Mouse (Mus musculus) frontal cortex, adult 2 months (tissue): ENCODE data around the gene Rcan1. TPM values are rescaled to one million over a fixed set of nuclear protein-coding genes. Genes with fewer than 3 reads are reported as not detected.

Source experiments
- DNase-seq, 2 experiments: peaks; one replicate each; pipeline ENCODE4 v3.0.0; 2022; ENCODE audit warnings: low spot score in 1 of 2; ENCODE audit errors: extremely low spot score in 1 of 2
- polyA plus RNA-seq: library from polyadenylated mRNA; depleted of rRNA; stranded (reverse); fragments of >200 nt; gene quantifications from 2 replicates; pipeline ENCODE4 v1.2.3, GENCODE M21; 2012

Rcan1 gene
- polyA plus RNA-seq, 1 experiment: 45.5 TPM

DNA sequence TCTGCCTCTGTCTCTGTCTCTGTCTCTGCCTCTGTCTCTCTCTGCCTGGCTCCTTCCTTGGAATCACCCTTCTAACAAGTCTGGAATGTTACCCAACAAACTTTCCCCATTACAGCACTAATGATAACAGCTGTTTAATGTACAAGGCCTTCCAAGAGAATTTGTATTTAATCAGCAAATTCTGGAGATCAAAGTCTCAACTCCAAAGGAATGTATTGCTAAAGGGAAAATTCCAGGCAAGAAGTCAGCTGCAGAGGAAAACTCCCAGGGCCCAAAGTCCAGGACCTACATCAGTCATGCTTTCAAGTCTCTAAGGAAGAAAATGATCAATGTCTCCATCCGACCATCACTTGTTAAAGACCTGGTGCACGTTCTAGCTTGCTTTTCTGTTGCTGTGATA is 62.8 kb downstream of the Rcan1 start:
- no peak for DNase-seq

- no peak for DNase-seq
These were observed 66.5 kb downstream of the Rcan1 start for GRCm38 (mm10) chr16:92404141-92404540.

- DNase-seq: no peak
These were observed 67.6 kb downstream of the Rcan1 start for GRCm38 (mm10) chr16:92403069-92403468.

- DNase-seq: no peak
These were observed 68.5 kb downstream of the Rcan1 start for GRCm38 (mm10) chr16:92402216-92402615.

DNA sequence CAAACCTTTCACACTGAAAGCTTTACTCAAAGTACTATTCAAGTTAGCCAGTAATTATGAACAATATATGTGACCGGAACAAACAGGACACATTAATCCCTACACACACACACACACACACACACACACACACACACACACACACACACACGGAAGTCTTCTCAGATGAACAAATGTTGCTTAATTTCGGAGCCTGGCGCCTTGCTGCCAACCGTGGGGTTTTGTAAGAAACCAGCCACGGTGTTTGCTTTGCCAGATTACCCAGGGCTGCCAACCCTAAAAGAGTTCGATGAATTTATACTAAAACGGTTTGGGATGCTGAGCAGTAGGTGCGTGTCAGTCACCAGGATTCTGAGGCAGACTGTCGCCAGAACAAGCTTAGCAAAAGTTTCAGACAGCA is 69.5 kb downstream of the Rcan1 start:
- no peak for DNase-seq

GRCm38 (mm10) chr16:92399490-92400458 is 70.9 kb downstream of the Rcan1 start:
- peak; percentile 48 to 81 for DNase-seq

DNA sequence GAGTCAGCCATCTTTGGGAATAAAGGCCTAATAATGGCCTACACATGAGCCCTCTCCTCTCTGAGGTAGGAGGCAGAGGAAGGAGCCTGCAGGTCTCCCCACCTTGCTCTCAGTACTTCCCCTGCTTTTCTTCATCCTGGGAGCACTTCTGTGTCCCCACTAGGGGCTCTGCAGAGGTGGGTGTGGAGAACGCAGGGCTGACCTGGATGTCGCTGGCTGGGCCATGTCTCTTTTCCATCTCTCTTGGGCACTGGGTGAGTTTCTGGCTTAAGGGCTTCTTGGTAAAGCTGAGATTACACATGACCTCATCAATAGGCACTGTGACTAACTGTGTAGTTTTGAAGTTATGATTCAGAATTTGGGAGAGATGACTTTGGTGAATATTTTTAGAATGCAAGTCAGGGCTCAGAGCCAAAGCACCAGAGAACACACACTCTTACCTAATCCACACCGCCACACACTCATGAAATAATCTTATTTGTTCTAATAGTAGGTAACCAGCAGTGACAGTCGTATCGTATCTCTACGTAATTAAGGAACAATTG is 72.0 kb downstream of the Rcan1 start:
- DNase-seq: peak in 1 of 2 experiments; percentile 58

DNA sequence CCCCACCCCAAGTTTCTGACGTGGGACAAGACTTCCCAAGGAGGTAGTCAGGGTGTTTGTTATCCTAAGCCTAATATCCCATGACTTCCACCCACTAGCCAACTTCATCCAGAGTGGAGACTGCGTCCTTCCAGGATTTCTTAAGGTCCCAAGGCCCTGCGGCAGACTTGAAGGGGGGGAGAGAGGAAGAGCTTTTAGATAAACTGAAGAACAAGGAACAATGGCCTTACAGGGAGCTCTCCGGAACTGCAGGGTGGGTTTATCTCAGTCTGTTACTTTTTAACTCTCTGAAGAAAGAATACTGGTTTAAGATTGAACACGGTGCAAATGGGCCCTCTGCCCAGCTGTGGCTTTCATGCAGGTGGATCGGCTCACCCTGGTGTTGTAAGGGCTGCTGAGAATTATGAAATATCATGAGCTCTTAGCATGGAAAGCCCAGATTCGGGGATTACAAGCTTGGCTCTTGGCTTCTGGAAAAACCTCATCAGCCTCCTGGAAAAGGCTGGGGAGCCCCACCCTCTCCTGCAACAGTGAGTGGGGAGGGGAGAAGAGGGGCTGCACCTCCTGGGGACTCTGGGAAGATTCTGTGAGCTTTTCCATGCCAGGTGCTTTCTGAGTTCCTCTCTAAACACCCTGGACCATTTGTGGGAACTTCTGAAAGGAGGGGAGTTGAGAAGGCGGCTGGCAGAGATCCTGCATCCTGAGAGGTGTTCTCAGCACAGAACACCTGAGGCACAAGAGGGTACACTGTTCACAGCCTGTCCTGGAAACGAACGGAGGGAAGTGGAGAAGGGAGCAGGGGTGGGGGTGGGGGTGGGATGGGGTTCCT is 72.7 kb downstream of the Rcan1 start:
- DNase-seq: no peak

DNA sequence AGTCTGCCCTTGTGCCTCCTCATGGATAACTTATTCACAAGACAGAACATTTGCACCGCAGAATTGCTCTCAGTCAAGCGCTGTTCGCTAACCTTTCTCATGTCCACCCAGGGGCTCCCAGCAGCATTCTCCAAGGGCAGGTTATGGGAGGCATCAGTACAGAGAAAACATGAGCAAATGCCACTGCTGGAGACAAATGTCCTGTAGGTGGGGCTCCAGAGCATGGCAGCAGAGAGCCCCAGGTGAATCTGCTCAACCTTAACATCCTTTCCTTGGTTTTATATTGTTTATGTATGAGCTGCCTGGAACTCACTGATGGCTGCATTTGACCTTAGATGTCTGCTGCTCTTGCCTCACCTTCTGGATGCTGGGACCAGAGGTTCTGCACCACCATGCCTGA is 76.9 kb downstream of the Rcan1 start:
- DNase-seq: no peak

GRCm38 (mm10) chr16:92387692-92388091 is 83.0 kb downstream of the Rcan1 start:
- DNase-seq: no peak

GRCm38 (mm10) chr16:92385062-92385461 is 85.6 kb downstream of the Rcan1 start:
- peak in 1 of 2 experiments; percentile 71 for DNase-seq

DNA sequence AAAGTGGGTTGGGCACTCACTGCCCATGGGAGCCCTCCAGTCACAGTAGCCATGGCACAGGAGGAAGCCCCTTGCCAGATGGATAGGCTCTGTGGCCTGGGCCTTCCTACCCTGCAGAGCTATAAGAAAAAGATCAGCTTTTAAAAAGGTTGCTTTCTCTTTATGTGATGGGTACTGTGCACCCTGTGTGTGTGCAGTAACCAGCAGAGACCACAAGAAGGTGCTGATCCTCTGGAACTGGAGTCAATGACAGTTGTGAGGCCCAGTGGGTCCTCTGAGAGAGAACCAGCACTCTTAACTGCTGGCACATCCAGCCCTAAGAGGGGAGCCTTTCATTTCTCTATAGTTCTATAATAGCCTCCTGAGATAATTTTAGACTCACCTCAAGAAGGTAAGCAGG is 87.3 kb downstream of the Rcan1 start:
- DNase-seq: no peak

GRCm38 (mm10) chr16:92382508-92382907 is 88.2 kb downstream of the Rcan1 start:
- DNase-seq: peak; percentile 57 to 81

- no peak for DNase-seq
These were observed 89.6 kb downstream of the Rcan1 start for GRCm38 (mm10) chr16:92381092-92381491.

DNA sequence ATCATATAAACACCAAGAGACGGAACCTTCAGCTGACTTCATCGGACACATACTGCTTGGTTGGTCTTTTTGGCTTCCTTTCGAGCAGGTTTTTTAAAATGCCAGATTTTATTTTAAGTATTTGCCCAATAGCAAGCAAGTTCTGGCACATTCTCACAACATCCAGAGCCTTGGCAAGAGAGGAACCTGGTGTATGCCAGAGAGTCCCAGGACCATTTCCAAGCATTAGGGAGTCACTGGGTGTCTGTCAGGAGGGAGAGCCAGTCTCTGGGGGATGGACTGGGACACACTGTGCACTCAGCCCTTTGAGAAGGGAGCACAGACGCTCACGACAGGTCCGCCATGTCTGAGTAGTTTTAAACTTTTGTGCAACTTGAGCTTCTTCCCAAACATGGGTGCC is 93.7 kb downstream of the Rcan1 start:
- no peak for DNase-seq

DNA sequence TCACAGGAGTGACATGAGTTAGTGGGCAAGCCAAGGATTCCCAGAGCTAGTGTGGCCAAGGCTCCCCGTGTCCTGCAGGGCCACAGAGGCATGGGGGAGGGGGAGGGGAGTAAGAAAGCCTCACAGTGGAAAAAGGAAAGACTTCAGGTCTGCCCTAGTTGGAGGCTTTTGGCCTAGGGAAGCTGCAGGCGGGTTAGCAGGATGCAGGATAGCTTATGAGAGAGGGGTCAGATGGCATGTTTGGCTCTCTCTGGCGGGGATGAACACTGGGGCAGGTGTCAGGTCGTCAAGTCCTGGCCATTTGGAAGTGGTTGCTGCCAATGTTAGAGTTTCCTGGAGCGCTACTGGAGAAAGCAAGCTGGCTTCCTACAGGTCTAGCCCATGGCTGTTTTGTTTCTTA is 99.0 kb downstream of the Rcan1 start:
- no peak for DNase-seq

GRCm38 (mm10) chr16:92369260-92369659 is 101.4 kb downstream of the Rcan1 start:
- DNase-seq: no peak

GRCm38 (mm10) chr16:92365477-92365876 is 105.2 kb downstream of the Rcan1 start:
- no peak for DNase-seq

DNA sequence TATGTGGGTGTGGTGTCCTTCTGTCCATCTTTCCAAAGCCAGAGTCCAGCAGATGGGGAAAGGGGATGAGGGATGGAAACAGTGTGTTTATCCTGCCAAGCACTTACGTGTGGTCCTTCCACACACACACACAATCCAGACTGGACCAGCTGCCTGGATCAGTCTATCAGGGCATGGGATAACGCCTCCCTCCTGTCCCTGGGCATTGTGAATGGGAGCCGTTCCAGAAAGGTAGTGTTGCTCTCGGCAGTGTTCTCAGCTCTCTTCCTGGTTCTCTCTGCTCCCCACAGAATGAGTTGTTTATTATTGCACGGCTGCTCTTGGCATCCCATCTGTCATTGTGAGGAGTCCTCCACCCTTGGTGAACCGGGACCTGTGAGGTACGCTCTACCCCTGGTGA is 110.0 kb downstream of the Rcan1 start:
- DNase-seq: no peak

DNA sequence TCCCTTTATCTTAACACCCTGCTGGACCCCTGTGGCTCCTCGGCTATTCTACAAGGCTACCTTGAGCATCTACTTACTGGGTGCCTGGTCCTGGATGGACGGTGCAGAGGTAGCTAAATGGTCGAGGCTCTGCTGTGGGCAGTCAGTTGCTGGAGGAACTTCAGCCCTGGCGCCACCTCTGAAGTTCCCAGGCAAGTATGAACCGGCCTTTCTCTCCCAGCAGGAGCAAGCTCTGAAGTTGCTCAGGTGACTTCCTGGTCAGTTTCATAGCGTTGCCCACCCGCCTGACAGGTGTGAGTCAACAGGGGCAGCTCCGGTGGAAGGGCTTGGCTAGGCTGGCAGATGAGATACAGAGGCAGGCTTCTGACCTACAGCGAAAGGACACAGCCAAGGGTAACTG is 111.4 kb downstream of the Rcan1 start, which contains the start of gene Kcne1:
Gene Kcne1, minus strand, starts transcription at position 240 of the 400 bp plus-strand sequence.
- no peak for DNase-seq

- no peak for DNase-seq
These were observed 111.9 kb downstream of the Rcan1 start for GRCm38 (mm10) chr16:92358734-92359133.
